Mouse (Mus musculus) gastrocnemius, postnatal 4 days (tissue): ENCODE results near the gene Ceacam19. TPM values are rescaled to one million over a fixed set of nuclear protein-coding genes. Genes with fewer than 3 reads are reported as not detected.

Experiments used
- DNase-seq, 2 experiments: peaks; one replicate each; pipeline ENCODE4 v3.0.0; 2021 to 2022; ENCODE audit warnings: low spot score in 2 of 2, mixed read lengths in 2 of 2
- total RNA-seq, 2 experiments: library from RNA; stranded (reverse); gene quantifications; 2 replicates each; pipeline ENCODE4 v1.2.3; 2021

The Ceacam19 gene
- total RNA-seq, 2 experiments from 2014 or later, result not detected

GRCm38 (mm10) chr7:19889881-19890280 is 2.1 kb upstream of the Ceacam19 start:
- DNase-seq, result peak in 1 of 2 experiments; percentile 39

- DNase-seq, result no peak
Measured at GRCm38 (mm10) chr7:19880754-19881153, 7.0 kb downstream of the Ceacam19 start.

- DNase-seq, result no peak
Measured at GRCm38 (mm10) chr7:19876781-19877425, 10.9 kb downstream of the Ceacam19 start.

GRCm38 (mm10) chr7:19875948-19876682 is 11.7 kb downstream of the Ceacam19 start:
- DNase-seq, result peak in 1 of 2 experiments; percentile 36

GRCm38 (mm10) chr7:19871943-19872601 is 15.7 kb downstream of the Ceacam19 start:
- no peak for DNase-seq

GRCm38 (mm10) chr7:19871137-19871621 is 16.6 kb downstream of the Ceacam19 start:
- DNase-seq, result no peak

GRCm38 (mm10) chr7:19867751-19868399 is 19.9 kb downstream of the Ceacam19 start:
- DNase-seq, result no peak

- no peak for DNase-seq
Measured at GRCm38 (mm10) chr7:19866490-19866889, 21.3 kb downstream of the Ceacam19 start.

- no peak for DNase-seq
Measured at GRCm38 (mm10) chr7:19865246-19866036, 22.3 kb downstream of the Ceacam19 start.

- DNase-seq, result no peak
Measured at GRCm38 (mm10) chr7:19864241-19864640, 23.5 kb downstream of the Ceacam19 start.

- DNase-seq, result no peak
Measured at GRCm38 (mm10) chr7:19861199-19861598, 26.6 kb downstream of the Ceacam19 start, which contains the start of gene Ceacam16. Ceacam16 (minus strand) TSS chr7:19861299.

GRCm38 (mm10) chr7:19859740-19860139 is 28.0 kb downstream of the Ceacam19 start:
- DNase-seq, result no peak

GRCm38 (mm10) chr7:19856283-19856682 is 31.5 kb downstream of the Ceacam19 start:
- no peak for DNase-seq

GRCm38 (mm10) chr7:19855663-19856062 is 32.1 kb downstream of the Ceacam19 start:
- no peak for DNase-seq

- DNase-seq, result no peak
Measured at GRCm38 (mm10) chr7:19853526-19853925, 34.2 kb downstream of the Ceacam19 start.

- no peak for DNase-seq
Measured at GRCm38 (mm10) chr7:19851858-19852570, 35.8 kb downstream of the Ceacam19 start, which contains the start of gene Gm19345. Gm19345 (plus strand) TSS chr7:19852003.

- DNase-seq, result no peak
Measured at GRCm38 (mm10) chr7:19844521-19845171, 43.1 kb downstream of the Ceacam19 start.

- peak; percentile 46 to 69 for DNase-seq
Measured at GRCm38 (mm10) chr7:19843561-19843960, 44.2 kb downstream of the Ceacam19 start.

GRCm38 (mm10) chr7:19842885-19843504 is 44.8 kb downstream of the Ceacam19 start:
- no peak for DNase-seq
